Mouse (Mus musculus) inflammation-experienced regulatory T-cells, adult 6 months (primary cell): ENCODE results near the gene Snx4. TPM values are rescaled to one million over a fixed set of nuclear protein-coding genes. Genes with fewer than 3 reads are reported as not detected.
"Not testable (repeated sequence)": the region's sequence is repeated elsewhere in the genome, so short reads cannot be mapped to it uniquely, and the experiment has no call there.

Source experiments
- ATAC-seq: one replicate; pipeline ENCODE4 v1.8.0; 2017
- polyA plus RNA-seq, 3 experiments: library from polyadenylated mRNA; unstranded; fragments of 100-300 nt; shearing (Covaris generic); gene quantifications; one replicate each; pipeline ENCODE4 v1.2.1; 2017

Snx4 gene
- polyA plus RNA-seq = 100 to 1,000 TPM in 2 of 3 experiments, 10 to 100 TPM in 1; 87.4 to 113 (median 101) TPM

- peak; percentile 89 for ATAC-seq
Observed at GRCm38 (mm10) chr16:33251194-33252051, at the start of gene Snx4. Snx4 (plus strand) TSS chr16:33251442.

- ATAC-seq = no peak
Observed at GRCm38 (mm10) chr16:33210812-33211211, 40.4 kb upstream of the Snx4 start.

DNA sequence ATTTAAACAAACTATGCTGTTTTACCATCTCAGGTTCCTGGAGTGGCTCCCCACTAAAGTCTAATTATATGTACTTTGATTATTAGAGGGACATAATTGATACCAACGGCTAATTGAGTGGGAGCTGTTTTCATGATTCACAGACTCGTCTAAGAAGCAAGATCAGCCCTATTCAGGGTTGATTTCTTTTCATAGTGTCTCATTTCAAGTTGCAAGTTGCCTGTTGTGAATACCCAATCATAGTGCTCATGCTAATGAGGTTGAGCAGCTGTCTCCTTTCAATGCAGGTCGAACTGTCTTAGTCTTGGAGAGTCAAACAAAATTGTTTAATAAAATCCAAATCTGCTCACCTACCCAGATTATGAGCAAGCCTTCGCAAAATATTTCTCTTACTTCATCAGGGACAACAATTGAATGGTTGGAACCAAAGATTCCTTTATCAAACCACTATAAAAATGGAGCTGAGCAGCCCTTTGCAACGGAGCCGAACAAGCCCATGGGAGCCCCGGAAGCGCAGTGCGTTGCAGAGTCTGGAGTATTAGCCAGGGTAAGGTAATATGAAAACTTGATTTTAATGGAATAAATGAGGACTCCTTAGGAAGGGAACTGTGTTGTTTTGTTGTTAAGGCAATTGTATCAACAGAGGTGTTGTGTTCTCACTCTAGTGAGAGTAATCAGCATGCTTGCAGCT lies 34.8 kb upstream of the Snx4 start:
- ATAC-seq = no peak

DNA sequence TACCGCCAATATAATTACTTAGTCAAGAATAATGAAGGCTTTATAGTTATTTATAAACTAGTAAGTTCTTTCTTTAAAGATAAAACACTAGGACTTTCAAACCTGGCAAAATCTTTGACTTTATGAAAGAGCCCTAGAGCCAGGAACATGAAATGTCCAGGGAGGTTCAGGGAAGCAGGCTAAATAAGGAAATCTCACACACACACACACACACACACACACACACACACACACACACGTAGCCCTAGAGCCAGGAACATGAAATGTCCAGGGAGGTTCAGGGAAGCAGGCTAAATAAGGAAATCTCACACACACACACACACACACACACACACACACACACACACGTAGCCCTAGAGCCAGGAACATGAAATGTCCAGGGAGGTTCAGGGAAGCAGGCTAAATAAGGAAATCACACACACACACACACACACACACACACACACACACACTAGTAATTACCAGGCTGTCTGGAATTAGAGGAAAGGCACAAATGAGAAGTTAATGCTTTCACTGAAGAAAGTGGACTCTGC lies 33.6 kb upstream of the Snx4 start:
- not testable (repeated sequence) for ATAC-seq

GRCm38 (mm10) chr16:33222482-33222881 lies 28.8 kb upstream of the Snx4 start:
- no peak for ATAC-seq

- no peak for ATAC-seq
Observed at GRCm38 (mm10) chr16:33224381-33224780, 26.9 kb upstream of the Snx4 start.

DNA sequence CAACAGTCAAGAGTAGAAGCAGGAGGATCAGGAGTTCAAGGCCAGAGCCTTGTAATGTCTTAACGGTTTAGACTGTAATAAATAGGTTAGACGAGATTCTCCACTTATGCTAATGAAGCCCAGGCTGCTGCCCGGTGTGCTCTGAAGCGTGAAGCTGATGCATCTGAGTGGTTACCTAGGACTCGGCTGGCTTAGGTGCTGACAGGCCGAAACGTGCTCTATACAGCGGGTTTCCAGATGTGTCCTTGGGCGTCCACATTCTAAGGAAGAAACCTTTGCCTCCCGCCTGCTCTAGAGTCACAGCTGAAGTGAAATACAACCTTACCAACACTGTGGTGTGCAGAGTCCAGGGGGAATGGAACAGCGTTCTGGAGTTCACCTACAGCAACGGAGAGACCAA lies 17.1 kb upstream of the Snx4 start:
- ATAC-seq = no peak

DNA sequence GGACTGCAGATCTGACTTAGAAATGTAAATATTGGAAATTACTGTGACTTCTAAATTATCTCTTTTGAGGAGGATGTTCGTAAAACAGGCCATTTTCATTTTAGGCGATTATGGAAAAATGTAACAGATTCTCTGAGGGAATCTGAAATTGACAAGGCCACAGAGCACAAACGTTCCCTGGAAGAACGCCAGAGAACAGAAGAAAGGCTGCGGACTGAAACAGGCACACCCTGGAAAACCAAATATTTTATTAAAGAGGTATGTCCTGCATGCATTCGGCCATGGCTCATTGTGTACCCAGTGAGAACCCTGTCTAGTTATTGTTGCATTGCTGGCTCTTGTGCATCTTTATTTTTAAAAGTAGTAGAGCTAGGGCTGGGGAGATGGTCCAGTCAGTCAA lies 15.1 kb upstream of the Snx4 start:
- ATAC-seq = no peak

DNA sequence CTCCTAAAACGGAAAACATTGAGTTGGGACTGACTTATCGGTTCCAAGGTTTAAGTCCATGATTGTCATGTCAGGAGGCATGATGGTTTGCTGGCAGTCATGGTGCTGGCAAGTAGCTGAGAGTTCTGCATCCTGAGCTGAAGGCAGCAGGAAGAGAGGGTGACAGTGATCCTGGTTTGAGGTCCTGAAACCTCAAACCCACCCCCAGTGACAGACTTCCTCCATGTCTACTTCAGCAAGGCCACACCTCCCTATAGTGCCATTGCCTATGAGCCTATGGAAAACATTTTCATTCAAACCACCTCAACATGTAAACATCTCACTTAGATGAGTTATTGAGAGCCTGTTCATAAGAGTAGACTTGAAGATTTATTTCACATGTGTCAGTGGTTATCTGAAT lies 11.9 kb upstream of the Snx4 start:
- ATAC-seq = no peak

GRCm38 (mm10) chr16:33242046-33242445 lies 9.2 kb upstream of the Snx4 start:
- no peak for ATAC-seq

DNA sequence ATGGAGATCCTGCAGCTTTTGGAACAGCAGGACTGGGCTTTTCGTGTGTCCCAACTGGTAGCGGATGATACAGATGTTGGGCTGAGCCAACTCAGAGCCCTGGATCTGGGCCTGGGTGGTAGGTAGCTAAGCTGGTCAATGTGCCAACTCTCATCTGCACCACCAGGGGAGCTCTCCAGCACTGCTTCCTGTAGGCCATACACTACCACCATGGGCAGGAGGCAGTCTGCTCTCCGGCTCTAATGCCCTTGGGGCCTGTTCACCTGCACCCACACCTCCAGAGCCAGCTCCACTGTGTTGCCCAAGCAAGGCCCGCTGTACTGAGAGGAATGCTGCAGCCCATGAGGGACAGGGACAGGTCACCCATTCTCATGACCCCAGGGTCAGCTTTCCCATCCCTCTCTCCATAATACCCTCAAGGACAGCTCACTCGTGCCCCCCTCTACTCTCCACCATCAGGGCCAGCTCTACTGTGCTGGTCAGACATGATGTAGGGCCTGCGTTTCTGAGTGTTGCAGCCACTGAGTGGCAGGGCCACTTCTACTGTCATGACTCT lies 7.0 kb upstream of the Snx4 start:
- no peak for ATAC-seq

DNA sequence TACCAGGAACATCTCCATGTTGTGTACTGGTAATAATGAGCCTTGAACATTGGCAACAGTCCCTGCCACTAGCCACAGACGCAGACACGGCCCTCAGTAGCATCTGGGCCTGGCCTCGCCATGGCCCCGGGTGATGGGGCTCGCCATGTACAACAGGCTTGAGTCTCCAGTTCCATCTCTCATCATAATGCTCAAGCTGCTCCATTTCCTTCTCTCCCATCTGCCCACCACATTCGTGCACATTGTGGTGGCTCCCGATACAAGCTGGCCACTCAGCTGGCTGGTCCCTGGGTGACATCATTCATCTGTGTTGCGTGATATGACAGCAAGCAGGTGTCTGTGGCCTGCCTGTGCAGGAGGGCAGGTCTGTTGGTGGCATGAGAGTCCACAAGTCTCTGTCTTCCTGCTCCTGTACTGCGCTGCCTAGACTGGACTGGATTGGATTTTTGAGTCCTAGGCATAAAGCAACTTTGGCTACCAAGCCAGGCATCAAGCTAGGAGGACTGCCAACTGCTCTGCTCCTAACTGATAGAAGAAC lies 6.2 kb upstream of the Snx4 start:
- no peak for ATAC-seq

DNA sequence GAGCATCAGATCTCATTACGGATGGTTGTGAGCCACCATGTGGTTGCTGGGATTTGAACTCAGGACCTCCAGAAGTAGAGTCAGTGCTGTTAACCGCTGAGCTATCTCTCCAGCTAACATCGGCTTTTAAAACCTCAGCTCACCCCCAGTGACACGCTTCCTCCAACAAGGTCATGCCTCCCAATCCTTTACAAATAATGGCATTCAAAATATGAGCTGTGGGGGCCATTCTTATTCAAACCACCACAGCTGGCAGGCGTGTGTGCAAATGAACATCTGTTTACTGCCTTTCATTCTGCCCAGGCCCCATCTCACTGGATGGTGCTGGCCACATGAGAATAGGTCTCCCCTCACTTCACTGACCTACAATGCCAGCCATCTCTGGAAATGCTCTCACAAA lies 4.7 kb upstream of the Snx4 start:
- no peak for ATAC-seq

DNA sequence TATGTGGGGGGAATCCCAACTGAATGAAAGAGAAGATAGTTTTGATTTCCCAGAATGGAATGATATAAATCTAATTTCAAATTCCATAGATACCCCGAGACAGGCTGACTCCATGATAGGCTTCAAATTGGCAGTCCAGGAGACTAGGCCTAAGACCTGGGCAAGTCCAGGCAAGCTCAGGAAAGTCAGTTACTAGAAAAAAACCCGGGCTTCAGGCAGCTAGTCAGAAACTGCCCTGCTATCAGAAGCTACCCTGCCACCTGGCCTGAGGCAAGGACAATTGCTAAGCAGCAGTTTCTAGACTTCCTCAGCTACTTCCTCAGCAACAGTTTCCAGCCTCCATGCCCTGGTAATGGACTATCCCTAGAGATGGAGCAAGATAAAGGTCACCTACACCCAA lies 4.2 kb upstream of the Snx4 start:
- no peak for ATAC-seq

GRCm38 (mm10) chr16:33250651-33251120 lies 556 bp upstream of the Snx4 start:
- ATAC-seq = peak; percentile 47

GRCm38 (mm10) chr16:33255601-33256000 lies 4.4 kb downstream of the Snx4 start:
- no peak for ATAC-seq

DNA sequence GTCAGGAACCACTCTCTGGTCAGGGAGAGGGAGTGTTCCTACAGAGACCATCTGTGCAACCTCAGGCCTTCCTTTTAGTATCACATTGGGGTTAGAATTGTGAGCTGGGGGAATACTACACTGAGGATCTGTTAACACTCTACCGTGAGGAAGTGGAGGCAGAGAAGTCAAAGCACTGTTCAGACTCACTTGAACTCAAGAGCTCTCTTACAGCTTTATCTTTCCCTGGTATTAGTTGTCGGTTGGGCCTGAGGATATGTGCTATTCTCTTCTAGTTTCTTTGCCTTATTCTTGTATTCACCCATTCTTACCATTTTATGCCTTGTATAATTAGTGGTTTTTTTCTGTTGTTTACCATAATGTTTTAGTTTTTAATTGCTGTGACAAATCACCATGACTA lies 7.3 kb downstream of the Snx4 start:
- no peak for ATAC-seq

DNA sequence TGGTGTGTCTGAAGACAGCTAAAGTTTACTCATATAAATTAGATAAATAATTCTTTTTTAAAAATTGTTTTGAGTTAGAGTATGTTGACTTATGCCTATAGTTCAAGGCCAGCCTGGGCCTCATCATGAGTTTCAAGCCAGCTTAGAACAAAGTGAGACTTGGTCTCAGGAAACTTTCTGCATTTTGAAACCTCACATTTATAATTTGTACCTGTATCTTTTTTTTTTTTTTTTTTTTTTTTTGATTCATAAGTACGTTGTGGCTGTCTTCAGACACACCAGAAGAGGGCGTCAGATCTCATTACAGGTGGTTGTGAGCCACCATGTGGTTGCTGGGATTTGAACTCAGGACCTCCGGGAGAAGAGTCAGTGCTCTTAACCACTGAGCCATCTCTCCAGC lies 8.6 kb downstream of the Snx4 start:
- no peak for ATAC-seq

GRCm38 (mm10) chr16:33260825-33261224 lies 9.6 kb downstream of the Snx4 start:
- ATAC-seq = no peak

DNA sequence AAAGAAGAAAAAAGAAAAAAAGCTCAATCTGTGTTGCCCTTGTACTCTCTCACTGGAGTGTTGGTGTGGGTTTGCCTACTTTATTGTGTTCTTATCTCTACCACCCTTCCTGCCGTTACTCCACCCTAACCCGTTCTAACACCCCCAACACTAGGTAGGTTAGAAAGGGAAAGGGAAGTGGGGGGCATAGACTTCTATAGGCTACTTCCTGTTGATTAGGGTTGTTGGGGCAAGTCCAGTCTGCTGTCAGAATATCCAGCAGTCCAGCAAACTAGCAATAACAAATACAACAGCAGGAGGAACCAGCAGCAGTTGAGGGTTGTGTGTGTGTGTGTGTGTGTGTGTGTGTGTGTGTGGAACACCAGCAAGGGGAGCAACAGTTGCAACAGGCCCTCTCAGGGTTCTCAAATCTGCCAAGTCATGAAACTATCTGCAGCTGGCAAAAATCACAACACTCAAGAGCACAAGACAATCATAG lies 10.4 kb downstream of the Snx4 start:
- peak; percentile 78 for ATAC-seq

DNA sequence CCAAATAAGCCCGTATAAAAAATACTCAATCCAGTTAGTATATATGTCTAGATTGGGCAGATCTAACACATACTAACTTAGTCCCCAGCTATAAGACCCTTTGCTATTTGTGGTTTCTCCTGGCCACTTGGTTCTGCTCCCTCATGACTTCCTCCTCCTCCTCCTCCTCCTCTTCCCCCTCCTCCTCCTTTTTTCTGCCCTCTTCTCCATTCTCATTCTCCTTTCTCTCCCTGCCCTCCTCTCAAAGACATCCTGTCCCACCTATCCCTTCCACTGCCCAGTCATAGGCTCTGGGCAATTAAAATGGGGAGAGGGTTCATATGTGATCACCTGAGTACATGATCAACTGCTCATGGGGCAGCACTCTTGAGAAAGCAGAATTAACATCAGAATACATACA lies 10.9 kb downstream of the Snx4 start:
- ATAC-seq = no peak

DNA sequence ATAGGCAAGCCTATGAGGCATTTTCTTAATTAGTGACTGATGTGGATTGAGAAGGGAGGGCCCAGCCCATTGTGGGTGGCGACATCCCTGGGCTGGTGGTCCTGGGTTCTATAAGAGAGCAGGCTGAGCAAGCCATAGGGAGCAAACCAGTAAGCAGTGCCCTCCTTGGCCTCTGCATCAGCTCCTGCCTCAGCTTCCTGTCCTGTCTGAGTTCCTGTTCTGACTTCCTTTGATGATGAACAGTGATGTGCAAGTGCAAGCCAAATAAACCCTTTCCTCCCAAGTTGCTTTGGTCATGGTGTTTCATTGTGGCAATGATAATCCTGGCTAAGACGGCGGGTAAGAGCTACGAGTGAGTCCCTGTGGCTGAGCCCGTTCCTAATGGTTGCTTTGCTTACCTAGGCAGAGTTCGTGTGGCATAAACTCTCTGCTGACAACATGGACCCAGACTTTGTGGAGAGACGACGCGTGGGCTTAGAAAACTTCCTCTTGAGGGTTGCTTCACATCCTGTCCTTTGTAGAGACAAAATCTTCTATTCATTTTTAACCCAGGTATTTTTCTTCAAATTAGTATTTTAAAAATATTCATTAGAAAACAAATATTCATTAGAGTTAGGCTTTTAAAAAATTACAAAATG lies 16.5 kb downstream of the Snx4 start:
- peak; percentile 50 for ATAC-seq
